Mouse (Mus musculus) limb, embryonic 15.5 days (tissue): ENCODE measurements around the gene Slc8a3. TPM values are rescaled to one million over a fixed set of nuclear protein-coding genes. Genes with fewer than 3 reads are reported as not detected.
A peak's percentile ranks its signal among the peaks of the same experiment; 100 is the strongest.

Experiments used
- ATAC-seq: fragments of 200-750 bp; cut with Nextera tagmentation; 2 replicates; pipeline ENCODE4 v1.8.0; 2017; ENCODE audit warnings: low read depth, moderate TSS enrichment; ENCODE audit not compliant: insufficient number of reproducible peaks, low FRiP score, low TSS enrichment
- H3K27ac ChIP-seq: fragments of 300-500 bp; sonication (generic); 2 replicates; pipeline ENCODE4 v1.5.1; 2015; ENCODE audit warnings: moderate library complexity, mild to moderate bottlenecking, inconsistent platforms
- H3K27me3 ChIP-seq: fragments of 300-500 bp; sonication (generic); 2 replicates; pipeline ENCODE4 v1.6.1; 2015; ENCODE audit warnings: inconsistent platforms
- H3K36me3 ChIP-seq: fragments of 300-500 bp; sonication (generic); 2 replicates; pipeline ENCODE4 v1.6.1; 2015; ENCODE audit warnings: inconsistent platforms
- H3K4me1 ChIP-seq: fragments of 300-500 bp; sonication (generic); 2 replicates; pipeline ENCODE4 v1.6.1; 2015; ENCODE audit warnings: inconsistent platforms
- H3K4me2 ChIP-seq: fragments of 300-500 bp; sonication (generic); 2 replicates; pipeline ENCODE4 v1.6.1; 2015; ENCODE audit warnings: mild to moderate bottlenecking, inconsistent platforms
- H3K4me3 ChIP-seq: fragments of 300-500 bp; sonication (generic); 2 replicates; pipeline ENCODE4 v1.5.1; 2015; ENCODE audit warnings: mild to moderate bottlenecking, inconsistent platforms
- H3K9ac ChIP-seq: fragments of 300-500 bp; sonication (generic); 2 replicates; pipeline ENCODE4 v1.6.1; 2015; ENCODE audit warnings: inconsistent platforms
- H3K9me3 ChIP-seq: fragments of 300-500 bp; sonication (generic); 2 replicates; pipeline ENCODE4 v1.6.1; 2016; ENCODE audit warnings: inconsistent platforms
- WGBS: fragments of 180-500 bp; shearing (Covaris S2); methylation state at CpG from one replicate; pipeline ENCODE4 v1.1.7; 2015; 5-methylcytosine and 5-hydroxymethylcytosine counted together
- polyA plus RNA-seq: library from polyadenylated mRNA; unstranded; fragments of >200 nt; fragmentation: Nextera tagmentation; extraction: Ambion mirVana; gene quantifications from 2 replicates; pipeline ENCODE4 v1.2.1, GENCODE M21; 2015

The Slc8a3 gene
- polyA plus RNA-seq, 1 experiment from 2014 or later = 3.5 TPM

- Histone ChIP-seq H3K4me3 (no peak overlapping the region), H3K27ac (no peak overlapping the region), H3K9me3 (no peaks in the 10 kb centered on the region), H3K27me3 (no peaks in the 10 kb centered on the region), H3K9ac (no peak overlapping the region), H3K36me3 (no peaks in the 10 kb centered on the region), H3K4me1 (no peaks in the 10 kb centered on the region), H3K4me2 (0 out of 2 replicates have a peak overlapping the region, but pooled peaks have one; percentile 5)
- no peak for ATAC-seq
- WGBS = 34% methylated on average over 23 of the region's 23 CpGs
Observed at GRCm38 (mm10) chr12:81199280-81199955, 133.6 kb downstream of the Slc8a3 start.

- Histone ChIP-seq H3K27ac (no peak overlapping the region), H3K36me3 (no peaks in the 10 kb centered on the region), H3K4me1 (no peaks in the 10 kb centered on the region), H3K4me3 (no peak overlapping the region), H3K9ac (no peak overlapping the region), H3K9me3 (no peaks in the 10 kb centered on the region), H3K27me3 (no peaks in the 10 kb centered on the region), H3K4me2 (no peak overlapping the region)
- ATAC-seq = no peak
- WGBS = 65% methylated on average over 5 of the region's 5 CpGs
Observed at GRCm38 (mm10) chr12:81197468-81198075, 135.4 kb downstream of the Slc8a3 start.

- Histone ChIP-seq H3K27ac (no peak overlapping the region), H3K27me3 (no peaks in the 10 kb centered on the region), H3K4me1 (no peaks in the 10 kb centered on the region), H3K4me2 (no peak overlapping the region), H3K9me3 (no peaks in the 10 kb centered on the region), H3K9ac (no peak overlapping the region), H3K36me3 (no peaks in the 10 kb centered on the region), H3K4me3 (no peak overlapping the region)
- 83% methylated on average over 2 of the region's 2 CpGs for WGBS
- no peak for ATAC-seq
Observed at GRCm38 (mm10) chr12:81193968-81194367, 139.0 kb downstream of the Slc8a3 start.

- Histone ChIP-seq H3K9ac (no peak overlapping the region), H3K27me3 (no peaks in the 10 kb centered on the region), H3K9me3 (no peaks in the 10 kb centered on the region), H3K4me2 (no peak overlapping the region), H3K4me1 (no peaks in the 10 kb centered on the region), H3K36me3 (no peaks in the 10 kb centered on the region), H3K4me3 (no peak overlapping the region), H3K27ac (no peak overlapping the region)
- no peak for ATAC-seq
- 89% methylated on average over 1 of the region's 1 CpGs for WGBS
Observed at GRCm38 (mm10) chr12:81189636-81190035, 143.3 kb downstream of the Slc8a3 start.

- Histone ChIP-seq H3K4me3 (no peak overlapping the region), H3K9ac (no peak overlapping the region), H3K4me2 (no peak overlapping the region), H3K27ac (no peak overlapping the region), H3K36me3 (no peaks in the 10 kb centered on the region), H3K9me3 (no peaks in the 10 kb centered on the region), H3K27me3 (no peaks in the 10 kb centered on the region), H3K4me1 (no peaks in the 10 kb centered on the region)
- ATAC-seq = no peak
- 91% methylated on average over 4 of the region's 4 CpGs for WGBS
Observed at GRCm38 (mm10) chr12:81188996-81189395, 144.0 kb downstream of the Slc8a3 start.

- Histone ChIP-seq H3K9ac (no peak overlapping the region), H3K9me3 (no peaks in the 10 kb centered on the region), H3K4me2 (no peak overlapping the region), H3K27ac (no peak overlapping the region), H3K4me1 (no peaks in the 10 kb centered on the region), H3K27me3 (no peaks in the 10 kb centered on the region), H3K4me3 (no peak overlapping the region), H3K36me3 (no peaks in the 10 kb centered on the region)
- WGBS = 76% methylated on average over 3 of the region's 3 CpGs
- no peak for ATAC-seq
Observed at GRCm38 (mm10) chr12:81188423-81188822, 144.6 kb downstream of the Slc8a3 start.

- Histone ChIP-seq H3K27ac (no peak overlapping the region), H3K4me1 (no peaks in the 10 kb centered on the region), H3K9me3 (no peaks in the 10 kb centered on the region), H3K36me3 (no peaks in the 10 kb centered on the region), H3K4me3 (no peak overlapping the region), H3K9ac (no peak overlapping the region), H3K4me2 (no peak overlapping the region), H3K27me3 (no peaks in the 10 kb centered on the region)
- no peak for ATAC-seq
- 77% methylated on average over 3 of the region's 3 CpGs for WGBS
Observed at GRCm38 (mm10) chr12:81186668-81187067, 146.3 kb downstream of the Slc8a3 start.

- Histone ChIP-seq H3K27me3 (no peaks in the 10 kb centered on the region), H3K36me3 (no peaks in the 10 kb centered on the region), H3K9ac (no peak overlapping the region), H3K27ac (no peak overlapping the region), H3K4me1 (no peaks in the 10 kb centered on the region), H3K4me3 (no peak overlapping the region), H3K4me2 (no peak overlapping the region), H3K9me3 (no peaks in the 10 kb centered on the region)
- 87% methylated on average over 4 of the region's 4 CpGs for WGBS
- no peak for ATAC-seq
Observed at GRCm38 (mm10) chr12:81186081-81186480, 146.9 kb downstream of the Slc8a3 start.

GRCm38 (mm10) chr12:81184967-81185366 lies 148.0 kb downstream of the Slc8a3 start:
- no peaks in the 10 kb centered on the region for H3K4me1 ChIP-seq
- no peak overlapping the region for H3K27ac ChIP-seq
- no peak for ATAC-seq
- H3K9ac ChIP-seq = no peak overlapping the region
- WGBS = 86% methylated on average over 2 of the region's 2 CpGs
- no peak overlapping the region for H3K4me3 ChIP-seq
- H3K27me3 ChIP-seq = no peaks in the 10 kb centered on the region
- H3K9me3 ChIP-seq = no peaks in the 10 kb centered on the region
- no peaks in the 10 kb centered on the region for H3K36me3 ChIP-seq
- no peak overlapping the region for H3K4me2 ChIP-seq

GRCm38 (mm10) chr12:81182073-81182472 lies 150.9 kb downstream of the Slc8a3 start:
- WGBS = 60% methylated on average over 3 of the region's 3 CpGs

GRCm38 (mm10) chr12:81175252-81175651 lies 157.7 kb downstream of the Slc8a3 start:
- no peak for ATAC-seq
- no peaks in the 10 kb centered on the region for H3K9me3 ChIP-seq
- H3K36me3 ChIP-seq = no peaks in the 10 kb centered on the region
- H3K9ac ChIP-seq = no peak overlapping the region
- H3K4me3 ChIP-seq = no peak overlapping the region
- H3K27ac ChIP-seq = 0 out of 2 replicates have a peak overlapping the region, but pooled peaks have one; percentile 4
- H3K27me3 ChIP-seq = no peaks in the 10 kb centered on the region
- no peak overlapping the region for H3K4me2 ChIP-seq
- WGBS = 35% methylated on average over 9 of the region's 9 CpGs
- H3K4me1 ChIP-seq = peaks cover 8% of the 10 kb centered on the region

More at GRCm38 (mm10) chr12:81182073-81182472, 150.9 kb downstream of the Slc8a3 start:
- Histone ChIP-seq H3K9ac (no peak overlapping the region), H3K27me3 (no peaks in the 10 kb centered on the region), H3K4me3 (no peak overlapping the region), H3K9me3 (no peaks in the 10 kb centered on the region), H3K4me1 (no peaks in the 10 kb centered on the region), H3K36me3 (no peaks in the 10 kb centered on the region), H3K27ac (no peak overlapping the region), H3K4me2 (no peak overlapping the region)
- ATAC-seq = no peak

- no peak overlapping the region for H3K9ac ChIP-seq
- peak; percentile 77; the same call in 1 of the 2 replicates for ATAC-seq
- no peaks in the 10 kb centered on the region for H3K9me3 ChIP-seq
- no peak overlapping the region for H3K4me2 ChIP-seq
- H3K27ac ChIP-seq = no peak overlapping the region
- no peaks in the 10 kb centered on the region for H3K36me3 ChIP-seq
- H3K27me3 ChIP-seq = no peaks in the 10 kb centered on the region
- 76% methylated on average over 4 of the region's 4 CpGs for WGBS
- H3K4me3 ChIP-seq = no peak overlapping the region
- peaks cover 8% of the 10 kb centered on the region for H3K4me1 ChIP-seq
Observed at GRCm38 (mm10) chr12:81173893-81174292, 159.1 kb downstream of the Slc8a3 start.
